Comparison of ENCODE assay signal across 9 mouse cellular contexts in genomic region chr1:88839977-88840628, GRCm38 (mm10).
DNase-seq lines count a peak whose midpoint lies in the region; ATAC-seq lines count a peak whose summit lies in the region.
"Had no signal": no experiment of that assay in that cellular context is flagged by ENCODE, and none has a peak within 500 bp of the region (broad histone marks: within the 10 kb centered on the region; RNA-seq: fewer than 3 reads in every experiment).

No protein-coding gene starts in this region.

- no peak overlapping the region for H3K4me3 ChIP-seq in embryonic facial prominence, embryonic 12.5 days
- H3K4me3 ChIP-seq in neural tube, embryonic 14.5 days (ENCODE audit: low read depth, low read length), result no peak overlapping the region
- H3K4me3 ChIP-seq: heart, embryonic 12.5 days had no signal

- no peak overlapping the region for H3K4me2 ChIP-seq in embryonic facial prominence, embryonic 12.5 days (replicated peaks)
- H3K4me2 ChIP-seq in neural tube, embryonic 14.5 days (ENCODE audit: low read depth, low read length), result no peak overlapping the region
- H3K4me2 ChIP-seq: heart, embryonic 12.5 days had no signal

- WGBS in embryonic facial prominence, embryonic 12.5 days, result 24% methylated on average over 9 of the region's 9 CpGs
- 17% methylated on average over 9 of the region's 9 CpGs for WGBS in neural tube, embryonic 14.5 days

- H3K9ac ChIP-seq in embryonic facial prominence, embryonic 12.5 days, result no peak overlapping the region
- H3K9ac ChIP-seq in neural tube, embryonic 14.5 days (replicated peaks; ENCODE audit: low read depth, low read length), result no peak overlapping the region
- H3K9ac ChIP-seq: heart, embryonic 12.5 days had no signal

- no peaks in the 10 kb centered on the region for H3K9me3 ChIP-seq in embryonic facial prominence, embryonic 12.5 days
- H3K9me3 ChIP-seq in neural tube, embryonic 14.5 days (ENCODE audit: control insufficient read depth, low read length), result no peaks in the 10 kb centered on the region
- H3K9me3 ChIP-seq: heart, embryonic 12.5 days had no signal

- H3K27ac ChIP-seq in embryonic facial prominence, embryonic 12.5 days, result peak overlapping the region; percentile 63
- peak overlapping the region; percentile 78 for H3K27ac ChIP-seq in neural tube, embryonic 14.5 days (ENCODE audit: low read depth, low read length)

- H3K4me1 ChIP-seq in embryonic facial prominence, embryonic 12.5 days, result peaks cover 12% of the 10 kb centered on the region
- peaks cover 17% of the 10 kb centered on the region for H3K4me1 ChIP-seq in neural tube, embryonic 14.5 days (ENCODE audit: control insufficient read depth, insufficient read depth, low read length)
- H3K4me1 ChIP-seq: heart, embryonic 12.5 days had no signal

- DNase-seq in layer of hippocampus, adult 11-12 months (ENCODE audit: low spot score), result peak; percentile 32
- DNase-seq in layer of hippocampus, postnatal 25 days (ENCODE audit: extremely low spot score in 1 of 2, low spot score in 1 of 2), result no peak
- peak; percentile 62 for DNase-seq in layer of hippocampus, adult 9-11 months
- DNase-seq in adrenal gland, postnatal 10 days, result no peak
- no peak for DNase-seq in gastrocnemius, postnatal 10 days

- H3K27me3 ChIP-seq in embryonic facial prominence, embryonic 12.5 days, result no peaks in the 10 kb centered on the region
- no peaks in the 10 kb centered on the region for H3K27me3 ChIP-seq in neural tube, embryonic 14.5 days (ENCODE audit: control insufficient read depth, insufficient read depth, low read length)
- H3K27me3 ChIP-seq: heart, embryonic 12.5 days had no signal

- 0 out of 2 replicates have a peak, but pooled peaks have one; percentile 15 for ATAC-seq in embryonic facial prominence, embryonic 12.5 days (ENCODE audit: insufficient number of reproducible peaks, insufficient read depth, low FRiP score, low TSS enrichment)
- peak; percentile 80 for ATAC-seq in neural tube, embryonic 14.5 days (ENCODE audit: low read depth)
- no peak for ATAC-seq in monocyte, adult 5-6 weeks (replicated peaks; ENCODE audit: insufficient number of reproducible peaks, low FRiP score, low TSS enrichment, poor library complexity, severe bottlenecking)

- H3K36me3 ChIP-seq in embryonic facial prominence, embryonic 12.5 days, result no peaks in the 10 kb centered on the region
- no peaks in the 10 kb centered on the region for H3K36me3 ChIP-seq in neural tube, embryonic 14.5 days (ENCODE audit: control insufficient read depth, insufficient read depth, low read length)
- H3K36me3 ChIP-seq: heart, embryonic 12.5 days had no signal

Comparison
In these comparisons a context has a peak if more than half of its experiments do, and no peak if none do; other contexts are left out.
1. DNase-seq: peak in layer of hippocampus, adult 11-12 months (single experiment) and layer of hippocampus, adult 9-11 months (single experiment); none in layer of hippocampus, postnatal 25 days (0 of 2), adrenal gland, postnatal 10 days (single experiment) and gastrocnemius, postnatal 10 days (single experiment).